Mouse (Mus musculus): Measurements from ENCODE around the gene Dlg1. TPM values are rescaled to one million over a fixed set of nuclear protein-coding genes. Genes with fewer than 3 reads are reported as not detected.

Dlg1 gene
- polyA plus RNA-seq, 1 experiment from 2014 or later, result 24.7 TPM

GRCm38 (mm10) chr16:31634371-31634770, 28.9 kb upstream of the Dlg1 start:
- ATAC-seq (ENCODE audit: low FRiP score, low read depth), result no peak
- 0 out of 2 replicates have a peak, but pooled peaks cover 5% of the 10 kb centered on the region for H3K4me1 ChIP-seq
- H3K27ac ChIP-seq (replicated peaks), result no peak overlapping the region
- no peaks in the 10 kb centered on the region for H3K36me3 ChIP-seq
- H3K4me2 ChIP-seq (replicated peaks), result no peak overlapping the region
- H3K27me3 ChIP-seq, result no peaks in the 10 kb centered on the region
- H3K4me3 ChIP-seq, result no peak overlapping the region
- no peak overlapping the region for H3K9ac ChIP-seq (replicated peaks)
- WGBS, result 99% methylated on average over 4 of the region's 4 CpGs
- H3K9me3 ChIP-seq, result no peaks in the 10 kb centered on the region

- H3K36me3 ChIP-seq, result no peaks in the 10 kb centered on the region
- H3K4me1 ChIP-seq, result 0 out of 2 replicates have a peak, but pooled peaks cover 5% of the 10 kb centered on the region
- H3K9ac ChIP-seq (replicated peaks), result 0 out of 2 replicates have a peak overlapping the region, but pooled peaks have one; percentile 15
- H3K27me3 ChIP-seq, result no peaks in the 10 kb centered on the region
- H3K27ac ChIP-seq (replicated peaks), result no peak overlapping the region
- H3K4me3 ChIP-seq, result no peak overlapping the region
- H3K4me2 ChIP-seq (replicated peaks), result no peak overlapping the region
- ATAC-seq (ENCODE audit: low FRiP score, low read depth), result no peak
- 45% methylated on average over 7 of the region's 7 CpGs for WGBS
- no peaks in the 10 kb centered on the region for H3K9me3 ChIP-seq
These were observed 24.9 kb upstream of the Dlg1 start for GRCm38 (mm10) chr16:31638393-31638792.

GRCm38 (mm10) chr16:31639946-31640345, 23.3 kb upstream of the Dlg1 start:
- 0 out of 2 replicates have a peak, but pooled peaks cover 4% of the 10 kb centered on the region for H3K9me3 ChIP-seq
- H3K4me2 ChIP-seq (replicated peaks), result no peak overlapping the region
- H3K36me3 ChIP-seq, result no peaks in the 10 kb centered on the region
- H3K4me3 ChIP-seq, result no peak overlapping the region
- no peak for ATAC-seq (ENCODE audit: low FRiP score, low read depth)
- H3K4me1 ChIP-seq, result 0 out of 2 replicates have a peak, but pooled peaks cover 5% of the 10 kb centered on the region
- H3K9ac ChIP-seq (replicated peaks), result no peak overlapping the region
- H3K27ac ChIP-seq (replicated peaks), result no peak overlapping the region
- H3K27me3 ChIP-seq, result no peaks in the 10 kb centered on the region
- 69% methylated on average over 4 of the region's 4 CpGs for WGBS

- WGBS, result 71% methylated on average over 4 of the region's 4 CpGs
- H3K27me3 ChIP-seq, result no peaks in the 10 kb centered on the region
- no peak overlapping the region for H3K27ac ChIP-seq (replicated peaks)
- H3K36me3 ChIP-seq, result no peaks in the 10 kb centered on the region
- H3K9ac ChIP-seq (replicated peaks), result no peak overlapping the region
- no peak overlapping the region for H3K4me3 ChIP-seq
- 0 out of 2 replicates have a peak, but pooled peaks cover 5% of the 10 kb centered on the region for H3K9me3 ChIP-seq
- H3K4me2 ChIP-seq (replicated peaks), result no peak overlapping the region
- H3K4me1 ChIP-seq, result 0 out of 2 replicates have a peak, but pooled peaks cover 5% of the 10 kb centered on the region
- ATAC-seq (ENCODE audit: low FRiP score, low read depth), result no peak
These were observed 21.5 kb upstream of the Dlg1 start for GRCm38 (mm10) chr16:31641776-31642175.

GRCm38 (mm10) chr16:31647221-31647620, 16.0 kb upstream of the Dlg1 start:
- 59% methylated on average over 7 of the region's 7 CpGs for WGBS
- no peak overlapping the region for H3K4me3 ChIP-seq
- ATAC-seq (ENCODE audit: low FRiP score, low read depth), result no peak

GRCm38 (mm10) chr16:31650788-31651187, 12.5 kb upstream of the Dlg1 start:
- Histone ChIP-seq H3K36me3 (no peaks in the 10 kb centered on the region), H3K9me3 (no peaks in the 10 kb centered on the region), H3K27ac (replicated peaks) (no peak overlapping the region), H3K4me3 (no peak overlapping the region), H3K4me2 (replicated peaks) (no peak overlapping the region), H3K27me3 (no peaks in the 10 kb centered on the region), H3K9ac (replicated peaks) (no peak overlapping the region), H3K4me1 (peaks cover 26% of the 10 kb centered on the region)
- WGBS, result 12% methylated on average over 6 of the region's 6 CpGs
- no peak for ATAC-seq (ENCODE audit: low FRiP score, low read depth)

More at GRCm38 (mm10) chr16:31647221-31647620, 16.0 kb upstream of the Dlg1 start:
- H3K9me3 ChIP-seq, result 0 out of 2 replicates have a peak, but pooled peaks cover 5% of the 10 kb centered on the region
- no peak overlapping the region for H3K4me2 ChIP-seq (replicated peaks)
- H3K27ac ChIP-seq (replicated peaks), result no peak overlapping the region
- no peak overlapping the region for H3K9ac ChIP-seq (replicated peaks)
- no peaks in the 10 kb centered on the region for H3K36me3 ChIP-seq
- no peaks in the 10 kb centered on the region for H3K27me3 ChIP-seq
- H3K4me1 ChIP-seq, result peaks cover 15% of the 10 kb centered on the region

- H3K9ac ChIP-seq (replicated peaks), result no peak overlapping the region
- no peak for ATAC-seq (ENCODE audit: low FRiP score, low read depth)
- 85% methylated on average over 3 of the region's 3 CpGs for WGBS
- H3K4me3 ChIP-seq, result no peak overlapping the region
- H3K4me1 ChIP-seq, result peaks cover 26% of the 10 kb centered on the region
- no peaks in the 10 kb centered on the region for H3K9me3 ChIP-seq
- H3K27me3 ChIP-seq, result no peaks in the 10 kb centered on the region
- no peak overlapping the region for H3K4me2 ChIP-seq (replicated peaks)
- H3K27ac ChIP-seq (replicated peaks), result 0 out of 2 replicates have a peak overlapping the region, but pooled peaks have one; percentile 39
- H3K36me3 ChIP-seq, result no peaks in the 10 kb centered on the region
These were observed 11.7 kb upstream of the Dlg1 start for GRCm38 (mm10) chr16:31651541-31651940.

- H3K27ac ChIP-seq (replicated peaks), result 0 out of 2 replicates have a peak overlapping the region, but pooled peaks have one; percentile 39
- no peak overlapping the region for H3K4me2 ChIP-seq (replicated peaks)
- H3K27me3 ChIP-seq, result no peaks in the 10 kb centered on the region
- peaks cover 26% of the 10 kb centered on the region for H3K4me1 ChIP-seq
- no peak overlapping the region for H3K9ac ChIP-seq (replicated peaks)
- H3K36me3 ChIP-seq, result no peaks in the 10 kb centered on the region
- no peak overlapping the region for H3K4me3 ChIP-seq
- no peaks in the 10 kb centered on the region for H3K9me3 ChIP-seq
- 52% methylated on average over 9 of the region's 9 CpGs for WGBS
- no peak for ATAC-seq (ENCODE audit: low FRiP score, low read depth)
These were observed 11.0 kb upstream of the Dlg1 start for GRCm38 (mm10) chr16:31652115-31652843.

GRCm38 (mm10) chr16:31653616-31654015, 9.6 kb upstream of the Dlg1 start:
- H3K9ac ChIP-seq (replicated peaks), result no peak overlapping the region
- H3K27me3 ChIP-seq, result no peaks in the 10 kb centered on the region
- H3K36me3 ChIP-seq, result no peaks in the 10 kb centered on the region
- no peak overlapping the region for H3K4me3 ChIP-seq
- no peak overlapping the region for H3K4me2 ChIP-seq (replicated peaks)
- 80% methylated on average over 5 of the region's 5 CpGs for WGBS
- no peaks in the 10 kb centered on the region for H3K9me3 ChIP-seq
- H3K27ac ChIP-seq (replicated peaks), result no peak overlapping the region
- H3K4me1 ChIP-seq, result peaks cover 26% of the 10 kb centered on the region
- ATAC-seq (ENCODE audit: low FRiP score, low read depth), result no peak

GRCm38 (mm10) chr16:31654021-31654420, 9.2 kb upstream of the Dlg1 start:
- Histone ChIP-seq H3K4me1 (peaks cover 26% of the 10 kb centered on the region), H3K4me2 (replicated peaks) (no peak overlapping the region), H3K9ac (replicated peaks) (no peak overlapping the region), H3K4me3 (no peak overlapping the region), H3K27me3 (no peaks in the 10 kb centered on the region), H3K27ac (replicated peaks) (no peak overlapping the region), H3K9me3 (no peaks in the 10 kb centered on the region), H3K36me3 (no peaks in the 10 kb centered on the region)
- ATAC-seq (ENCODE audit: low FRiP score, low read depth), result no peak
- 73% methylated on average over 7 of the region's 7 CpGs for WGBS

GRCm38 (mm10) chr16:31655531-31655930, 7.7 kb upstream of the Dlg1 start:
- Histone ChIP-seq H3K4me3 (no peak overlapping the region), H3K36me3 (no peaks in the 10 kb centered on the region), H3K27me3 (no peaks in the 10 kb centered on the region), H3K4me1 (peaks cover 26% of the 10 kb centered on the region), H3K27ac (replicated peaks) (no peak overlapping the region), H3K4me2 (replicated peaks) (no peak overlapping the region), H3K9ac (replicated peaks) (no peak overlapping the region), H3K9me3 (no peaks in the 10 kb centered on the region)
- WGBS, result 87% methylated on average over 2 of the region's 2 CpGs
- no peak for ATAC-seq (ENCODE audit: low FRiP score, low read depth)

GRCm38 (mm10) chr16:31657502-31657901, 5.7 kb upstream of the Dlg1 start:
- ATAC-seq (ENCODE audit: low FRiP score, low read depth), result no peak
- no peak overlapping the region for H3K9ac ChIP-seq (replicated peaks)
- peaks cover 9% of the 10 kb centered on the region for H3K27me3 ChIP-seq
- 19% methylated on average over 2 of the region's 2 CpGs for WGBS
- H3K4me1 ChIP-seq, result peaks cover 8% of the 10 kb centered on the region
- no peaks in the 10 kb centered on the region for H3K36me3 ChIP-seq
- no peaks in the 10 kb centered on the region for H3K9me3 ChIP-seq
- H3K4me2 ChIP-seq (replicated peaks), result no peak overlapping the region
- H3K4me3 ChIP-seq, result no peak overlapping the region
- no peak overlapping the region for H3K27ac ChIP-seq (replicated peaks)

All from midbrain, embryonic 12.5 days (tissue).